Mouse (Mus musculus) adrenal gland, postnatal 4 days (tissue): ENCODE measurements around the gene Eya4. TPM values are rescaled to one million over a fixed set of nuclear protein-coding genes. Genes with fewer than 3 reads are reported as not detected.

Source experiments
- DNase-seq, 2 experiments: peaks; one replicate each; pipeline ENCODE4 v3.0.0; 2021 to 2022; ENCODE audit warnings: low spot score in 2 of 2, mixed read lengths in 2 of 2
- total RNA-seq, 2 experiments: library from RNA; stranded (reverse); gene quantifications; 2 replicates each; pipeline ENCODE4 v1.2.3; 2021

Eya4 gene
- total RNA-seq, 2 experiments from 2014 or later, result 5.3 to 5.8 TPM

DNA sequence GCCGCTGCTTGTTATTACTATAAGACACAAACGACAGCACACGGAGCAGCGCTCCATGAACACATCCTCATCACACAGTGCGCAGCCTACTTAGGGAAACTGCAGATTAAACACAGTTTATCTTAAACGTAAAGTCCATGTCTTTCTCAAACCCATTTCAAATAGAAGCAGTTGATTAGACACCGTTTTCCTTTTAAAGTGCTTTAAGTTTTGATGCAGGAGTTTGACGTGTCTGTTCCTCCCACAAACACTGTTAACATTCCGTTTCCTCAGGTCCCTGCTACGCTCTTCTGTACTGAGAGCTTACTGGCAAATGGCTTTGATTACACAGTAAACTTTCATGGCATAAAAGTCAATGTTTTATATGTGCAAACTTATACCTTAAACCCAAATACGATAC is 191.4 kb downstream of the Eya4 start:
- DNase-seq, result no peak

DNA sequence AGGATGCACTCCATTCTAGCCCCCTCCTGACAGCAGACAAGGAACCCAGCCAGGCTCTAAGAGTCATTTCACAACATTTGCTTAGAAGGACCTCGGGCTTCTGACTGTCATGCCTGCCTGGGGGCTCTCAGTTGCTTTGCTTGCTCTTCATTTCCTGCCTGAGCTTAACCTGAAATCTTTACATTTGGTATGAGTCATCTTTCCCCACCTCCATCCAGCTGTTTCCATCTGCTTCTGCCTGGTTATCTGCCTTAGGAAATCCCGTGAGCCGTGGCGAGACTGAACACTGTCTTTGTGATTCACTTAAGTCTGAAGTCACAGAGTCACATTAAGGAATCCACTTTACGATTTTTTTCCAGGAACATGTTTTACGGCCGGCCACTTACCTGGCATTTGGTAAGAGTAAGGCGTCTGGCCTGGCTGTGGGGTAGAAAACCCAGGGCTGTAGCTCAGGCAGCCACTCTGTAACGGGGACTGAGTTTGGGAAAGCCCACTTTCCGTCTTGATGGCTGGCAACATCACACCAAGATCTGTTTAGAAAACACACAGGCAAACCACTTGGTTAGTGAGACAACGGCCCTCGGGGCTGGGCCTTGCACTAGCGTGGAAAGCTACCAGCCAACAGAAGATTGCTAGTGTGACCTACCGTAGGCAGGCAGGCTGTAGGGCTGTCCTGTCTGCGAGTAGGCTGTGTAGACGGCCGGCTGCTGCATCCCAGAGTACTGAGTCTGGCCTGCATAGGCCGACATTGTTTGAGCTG is 193.5 kb downstream of the Eya4 start:
- DNase-seq, result no peak

DNA sequence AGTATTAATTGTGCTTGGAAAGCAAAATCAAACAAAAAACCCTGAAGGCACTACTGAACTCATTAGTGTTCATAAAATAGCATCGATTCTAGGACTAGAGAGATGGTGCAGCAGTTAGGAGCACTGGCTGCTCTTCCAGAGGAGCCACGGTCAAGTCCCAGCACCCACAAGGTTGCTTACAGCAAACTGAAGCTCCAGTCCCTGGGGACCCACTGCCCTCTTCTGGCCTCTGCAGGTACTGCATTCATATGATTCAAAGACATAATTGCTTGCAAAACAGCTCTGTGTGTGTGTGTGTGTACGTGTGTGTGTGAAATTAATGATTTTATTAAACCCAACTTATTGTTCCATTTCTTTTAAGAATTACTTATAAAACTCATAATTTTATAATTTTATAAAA is 200.2 kb downstream of the Eya4 start:
- no peak for DNase-seq

DNA sequence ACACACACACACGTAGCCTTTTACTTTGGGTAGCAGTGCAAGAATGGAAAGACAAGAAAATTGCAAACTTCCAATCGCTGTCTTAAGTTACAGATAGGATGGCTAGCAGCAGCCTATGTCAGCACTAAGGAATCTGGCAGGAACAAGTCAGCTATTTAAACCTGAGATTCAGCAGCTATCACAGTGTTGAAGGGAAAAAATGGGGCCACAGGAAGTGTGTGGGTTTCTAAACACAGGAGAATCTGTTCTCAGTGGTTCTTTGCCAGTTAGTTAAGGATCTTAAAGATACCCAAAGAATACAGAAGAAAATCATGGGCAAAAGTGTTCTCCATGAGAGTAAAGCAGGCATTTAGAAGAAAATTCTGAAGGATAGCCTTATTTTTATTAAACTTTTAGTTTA is 206.0 kb downstream of the Eya4 start:
- DNase-seq, result no peak

DNA sequence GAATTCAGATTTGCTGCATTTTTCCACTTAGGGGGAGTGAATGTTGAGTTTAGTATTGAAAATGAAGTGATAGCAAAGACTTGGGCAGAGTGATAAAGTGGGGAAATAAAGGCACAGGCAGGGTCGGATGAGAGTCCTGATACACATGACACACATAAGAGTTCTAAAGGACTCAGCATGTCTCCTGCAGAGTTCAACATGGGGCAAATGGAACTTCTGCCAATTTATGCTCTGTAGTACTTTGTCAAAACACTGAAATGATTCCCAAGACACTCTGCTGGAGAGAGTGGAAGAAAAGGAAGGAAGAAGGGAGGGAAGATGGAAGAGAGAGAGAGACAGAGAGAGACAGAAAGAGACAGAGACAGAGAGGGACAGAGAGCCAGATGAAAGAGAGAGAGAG is 222.6 kb downstream of the Eya4 start:
- DNase-seq, result no peak

DNA sequence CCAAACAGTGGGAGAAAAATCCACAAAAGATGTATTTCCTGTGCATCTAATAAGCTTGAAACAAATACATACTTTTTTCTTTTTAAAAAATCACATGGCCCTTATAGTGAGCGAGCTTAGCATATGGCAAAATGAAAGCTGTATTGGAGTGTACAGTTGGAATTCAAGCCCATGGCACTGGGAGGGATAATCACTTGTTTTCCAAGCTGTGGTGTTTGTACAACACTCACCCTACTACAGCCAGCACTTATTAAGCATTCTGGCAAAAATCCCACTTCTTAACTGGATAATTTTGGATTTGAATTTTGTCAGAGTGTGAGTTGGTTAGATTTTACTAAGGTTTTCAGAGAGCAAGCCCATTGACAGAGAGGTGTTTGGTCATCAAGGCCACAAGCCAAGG is 223.4 kb downstream of the Eya4 start:
- no peak for DNase-seq

DNA sequence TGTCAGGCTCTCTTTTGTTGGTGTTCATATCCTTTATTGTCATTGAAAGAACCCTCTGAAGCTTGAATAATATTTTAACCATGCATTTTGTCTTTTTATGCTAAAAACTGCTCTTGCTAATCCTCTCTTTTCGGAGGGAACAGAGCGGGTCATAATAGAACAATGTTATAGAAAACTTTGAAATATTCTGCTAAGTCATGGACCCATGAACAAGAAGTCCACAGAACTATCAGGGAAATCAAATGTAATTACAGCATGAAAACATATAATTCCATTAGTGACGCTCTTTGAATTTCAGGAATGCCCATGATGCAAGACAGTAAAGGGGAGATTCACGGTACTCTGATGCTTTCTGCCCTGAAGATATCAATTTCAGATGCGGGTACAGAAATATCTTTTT is 224.1 kb downstream of the Eya4 start:
- no peak for DNase-seq

DNA sequence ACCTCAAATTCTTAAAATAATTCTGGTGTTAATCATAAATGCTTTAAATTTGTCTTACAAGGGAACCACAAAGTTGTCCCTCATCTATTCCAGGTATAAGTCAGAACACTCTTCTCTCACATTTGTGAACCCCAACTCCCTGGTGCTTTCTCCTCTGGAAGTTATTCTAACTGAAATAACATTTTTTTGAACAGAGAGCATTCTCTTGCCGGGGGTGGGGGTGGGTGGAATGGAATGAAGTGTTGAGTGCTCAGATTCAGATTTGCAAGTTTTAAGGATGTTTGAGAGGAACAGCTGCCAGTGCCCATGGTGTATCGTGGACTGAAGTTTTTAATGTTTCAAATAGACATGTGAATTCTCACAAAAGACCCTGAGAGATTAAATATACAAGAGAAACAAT is 230.1 kb downstream of the Eya4 start:
- no peak for DNase-seq

DNA sequence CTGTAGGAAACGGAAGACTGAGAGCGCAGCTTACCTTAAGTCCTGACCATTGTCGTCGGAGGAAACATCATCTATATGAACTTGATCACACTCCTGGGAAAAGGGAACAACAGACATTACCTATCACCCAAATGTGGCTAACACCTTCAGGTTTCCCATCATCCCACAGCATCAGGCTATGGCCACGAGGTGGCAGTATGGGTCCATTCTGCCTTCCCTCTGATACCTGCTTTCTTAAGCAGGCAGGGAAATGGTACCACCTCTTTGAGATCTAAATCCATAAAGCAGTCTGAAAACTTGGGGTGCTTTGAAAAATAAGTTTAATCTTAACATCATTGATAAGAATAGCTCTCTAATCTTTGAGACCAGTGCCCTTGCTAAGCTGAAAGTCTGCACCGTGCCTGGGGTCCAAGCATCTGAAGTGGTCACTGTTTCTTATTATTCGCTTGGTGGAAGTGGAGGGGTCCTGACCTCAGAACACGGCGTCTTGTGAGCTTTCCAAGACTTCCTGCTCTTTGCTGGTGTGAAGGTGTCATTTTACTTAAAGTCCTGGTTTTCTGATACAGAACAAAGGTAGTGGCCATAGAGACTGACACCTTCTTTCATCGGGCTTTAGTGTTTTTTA is 233.7 kb downstream of the Eya4 start:
- DNase-seq, result peak; percentile 22 to 42

DNA sequence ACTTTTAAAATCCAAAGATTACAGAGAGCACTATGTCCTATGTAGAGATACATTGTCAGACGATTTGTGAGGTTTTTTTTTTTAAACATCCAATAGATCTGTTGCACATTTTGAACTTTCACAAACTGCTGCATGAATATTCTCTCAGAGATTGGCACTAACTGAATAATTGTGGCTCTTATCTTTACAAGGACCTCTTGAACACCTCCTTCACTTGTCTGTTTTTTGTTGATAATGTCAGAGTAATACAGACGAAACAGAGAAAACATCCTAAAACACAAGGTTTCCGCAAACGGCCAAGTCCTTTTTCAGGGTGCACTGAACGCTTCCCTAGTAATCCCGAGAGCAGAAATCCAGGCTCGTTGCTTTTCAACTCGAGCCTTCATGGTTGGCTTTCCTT is 234.5 kb downstream of the Eya4 start:
- no peak for DNase-seq

DNA sequence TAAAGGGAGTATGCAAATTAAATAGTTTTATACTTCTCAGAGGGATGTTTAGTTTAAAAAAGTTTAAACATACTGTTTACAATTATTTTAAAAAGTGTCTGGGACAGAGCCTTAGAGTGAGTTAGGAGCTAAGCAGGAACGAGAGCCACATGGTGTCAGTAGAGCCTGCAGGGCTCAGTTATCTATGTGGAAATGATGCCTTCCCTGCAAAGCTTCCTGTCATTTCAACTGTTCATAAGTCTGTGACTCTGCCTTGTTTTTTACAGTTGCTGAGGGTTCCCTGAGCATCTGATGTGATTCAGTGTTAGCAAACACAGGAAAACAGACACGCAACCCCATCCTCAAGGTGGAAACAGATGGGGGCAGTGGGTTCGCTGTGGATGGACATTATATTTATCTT is 235.3 kb downstream of the Eya4 start:
- DNase-seq, result no peak

DNA sequence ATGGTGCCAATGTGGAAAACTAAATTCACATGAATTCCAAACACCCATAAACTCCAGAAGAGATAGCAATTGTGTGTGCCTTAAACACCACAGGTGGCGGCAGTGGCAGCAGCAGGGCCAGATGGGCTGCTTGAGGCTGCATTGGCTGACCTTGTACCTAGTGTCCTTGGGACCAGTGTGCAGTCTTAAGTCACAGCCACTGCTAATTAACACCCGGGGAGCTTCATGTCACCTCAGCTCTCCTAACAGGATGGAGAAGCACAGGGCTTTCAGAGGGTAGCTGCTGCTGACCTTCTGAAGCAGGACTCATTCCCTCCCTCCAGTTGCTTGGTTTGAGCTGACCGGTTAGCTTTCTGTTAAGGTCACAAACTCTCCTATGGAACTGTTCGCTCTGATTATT is 242.5 kb downstream of the Eya4 start:
- DNase-seq, result no peak

DNA sequence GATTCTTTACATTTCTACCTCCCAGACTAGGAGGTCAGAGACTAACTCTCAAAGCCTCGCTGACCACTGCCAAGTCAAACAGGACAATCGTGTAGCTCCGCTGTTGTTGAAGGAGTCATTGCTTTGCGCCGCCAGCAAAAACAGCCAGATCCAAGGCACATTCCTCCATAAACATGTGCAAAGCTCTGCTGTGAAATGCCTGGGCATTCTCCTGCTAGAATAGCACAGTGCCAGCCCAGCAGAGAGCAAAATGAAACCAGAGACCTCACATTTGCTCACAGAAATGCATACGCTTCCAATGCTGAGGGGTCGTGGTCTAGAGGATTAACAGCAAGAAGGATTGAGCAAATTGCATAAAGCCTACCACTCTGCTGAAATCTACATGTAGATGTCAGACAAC is 258.1 kb downstream of the Eya4 start:
- no peak for DNase-seq

DNA sequence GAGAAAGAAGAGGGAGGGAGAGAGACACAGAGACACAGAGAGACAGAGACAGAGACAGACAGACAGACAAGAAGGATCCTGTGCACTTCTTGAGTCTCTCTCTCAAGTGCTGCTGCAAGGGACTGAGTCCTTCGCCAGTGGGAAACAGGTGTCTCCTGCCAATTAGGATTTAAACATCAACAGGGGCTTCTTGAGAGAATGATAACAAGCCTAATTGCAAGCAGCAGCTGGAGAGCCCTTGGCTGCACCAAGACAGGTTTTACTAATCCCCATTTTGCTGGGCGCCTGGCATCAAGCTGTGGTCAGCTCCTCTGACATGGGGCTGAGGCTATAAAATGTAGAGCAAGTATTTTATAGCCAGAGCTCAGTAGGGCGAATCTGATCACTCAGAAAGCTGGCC is 259.0 kb downstream of the Eya4 start:
- no peak for DNase-seq

DNA sequence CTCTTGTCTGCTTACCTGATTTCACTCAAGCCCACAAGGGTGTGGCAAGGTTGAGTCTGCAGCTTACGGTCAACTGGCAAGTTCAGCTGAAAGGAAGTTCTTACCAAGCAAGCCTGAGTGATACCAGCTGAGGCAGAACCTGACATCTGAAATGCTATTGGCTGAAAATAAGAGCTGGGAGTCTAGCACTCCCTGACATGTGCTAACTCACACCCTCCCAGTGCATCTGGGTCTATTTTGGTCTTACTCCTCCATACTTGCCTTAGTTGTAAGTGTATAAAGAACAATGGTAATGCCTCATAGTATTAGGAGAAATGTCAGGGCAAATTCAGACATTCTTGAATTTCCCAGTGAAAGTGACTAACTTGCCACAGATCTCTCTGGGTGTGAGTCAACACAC is 260.3 kb downstream of the Eya4 start:
- DNase-seq, result no peak

DNA sequence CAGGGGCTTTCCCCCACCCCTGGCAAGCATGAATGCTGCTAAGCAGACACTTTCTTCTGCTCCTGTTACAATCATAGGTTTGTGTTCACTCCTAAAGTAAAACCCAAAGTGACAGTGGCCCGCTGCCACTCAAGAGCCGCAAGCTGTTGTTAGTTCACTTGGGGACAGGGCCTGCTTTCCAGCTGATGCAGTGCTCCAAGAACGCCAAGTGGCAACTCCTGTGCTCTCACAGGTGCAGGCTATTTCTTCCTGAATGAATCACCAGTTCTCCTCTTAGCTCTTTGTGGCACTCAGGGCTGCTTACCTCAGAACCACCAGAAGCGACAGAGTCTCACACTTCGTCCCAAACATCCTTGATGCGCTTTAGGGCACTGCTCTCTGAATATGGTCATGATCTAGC is 261.3 kb downstream of the Eya4 start:
- DNase-seq, result no peak

DNA sequence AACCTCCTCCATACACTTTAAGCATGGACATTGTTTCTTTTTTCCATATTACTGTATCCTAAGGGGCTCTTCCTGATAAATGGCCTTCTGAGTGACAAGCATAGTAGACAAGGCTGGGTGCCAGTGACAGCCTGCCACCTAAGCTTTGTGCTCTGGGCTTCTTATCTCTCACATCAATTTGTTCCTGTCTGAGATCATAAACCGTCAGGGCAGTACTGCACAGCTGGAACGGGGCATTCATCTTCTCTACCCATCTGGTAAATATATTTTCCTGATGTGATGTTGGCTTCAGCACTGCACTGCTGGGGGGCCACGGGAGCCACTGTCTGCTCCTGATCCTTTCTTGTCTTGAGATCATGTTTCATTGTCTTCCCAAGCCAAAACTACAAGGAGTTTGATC is 261.8 kb downstream of the Eya4 start:
- DNase-seq, result no peak

DNA sequence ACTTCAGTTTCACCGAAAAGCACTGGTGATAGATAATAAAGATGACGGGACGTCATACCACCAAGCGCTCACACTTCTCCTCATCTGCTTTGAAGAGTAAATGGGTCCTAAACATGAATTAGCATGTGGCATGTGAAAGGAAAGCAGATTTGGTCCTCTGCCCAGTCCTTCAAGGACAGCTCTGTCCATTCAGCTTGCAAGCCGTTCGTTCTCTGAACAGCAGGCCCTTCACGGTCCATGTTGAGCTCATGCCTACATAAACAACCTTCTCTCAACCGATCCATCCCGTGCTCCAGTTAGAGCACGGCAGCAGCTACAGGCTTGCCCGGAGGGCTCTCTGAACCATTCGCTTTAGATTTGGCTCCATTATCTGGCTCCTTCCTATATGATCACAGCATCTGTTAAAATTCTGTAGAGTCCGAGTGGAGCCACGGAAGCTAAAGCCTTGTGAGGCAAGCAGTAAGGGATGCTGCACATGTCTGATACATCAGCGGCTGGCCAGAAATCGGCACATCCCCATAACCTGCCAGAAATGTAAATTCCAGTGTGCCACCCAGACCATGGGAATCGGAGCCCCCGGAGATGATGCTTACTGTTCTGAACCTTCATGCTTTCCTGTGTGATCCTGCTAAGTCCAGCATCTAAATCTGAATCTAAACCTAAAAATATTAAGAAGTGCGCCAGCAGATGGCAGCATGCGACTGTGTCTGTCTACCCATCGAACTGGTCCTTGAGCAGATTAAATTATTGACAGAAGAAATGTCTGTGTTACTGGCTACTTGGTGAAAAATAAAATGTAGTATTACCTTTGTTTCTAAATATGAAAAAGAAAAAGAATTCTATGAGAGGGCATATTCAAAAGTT is 264.0 kb downstream of the Eya4 start:
- DNase-seq, result no peak

DNA sequence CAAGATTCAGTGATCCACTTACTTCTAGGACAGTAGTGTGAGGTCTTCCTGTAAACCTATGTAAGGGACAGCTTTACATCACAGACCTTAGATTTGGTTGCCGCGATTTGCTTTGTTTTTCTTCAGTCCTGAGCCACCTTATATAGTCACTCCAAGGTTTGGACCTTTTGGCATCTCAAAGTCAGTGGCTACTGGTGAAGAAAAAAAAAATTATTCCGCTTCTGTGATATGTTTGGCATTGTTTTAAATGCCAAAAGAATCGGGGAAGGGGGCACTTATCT is 269.1 kb downstream of the Eya4 start:
- no peak for DNase-seq

DNA sequence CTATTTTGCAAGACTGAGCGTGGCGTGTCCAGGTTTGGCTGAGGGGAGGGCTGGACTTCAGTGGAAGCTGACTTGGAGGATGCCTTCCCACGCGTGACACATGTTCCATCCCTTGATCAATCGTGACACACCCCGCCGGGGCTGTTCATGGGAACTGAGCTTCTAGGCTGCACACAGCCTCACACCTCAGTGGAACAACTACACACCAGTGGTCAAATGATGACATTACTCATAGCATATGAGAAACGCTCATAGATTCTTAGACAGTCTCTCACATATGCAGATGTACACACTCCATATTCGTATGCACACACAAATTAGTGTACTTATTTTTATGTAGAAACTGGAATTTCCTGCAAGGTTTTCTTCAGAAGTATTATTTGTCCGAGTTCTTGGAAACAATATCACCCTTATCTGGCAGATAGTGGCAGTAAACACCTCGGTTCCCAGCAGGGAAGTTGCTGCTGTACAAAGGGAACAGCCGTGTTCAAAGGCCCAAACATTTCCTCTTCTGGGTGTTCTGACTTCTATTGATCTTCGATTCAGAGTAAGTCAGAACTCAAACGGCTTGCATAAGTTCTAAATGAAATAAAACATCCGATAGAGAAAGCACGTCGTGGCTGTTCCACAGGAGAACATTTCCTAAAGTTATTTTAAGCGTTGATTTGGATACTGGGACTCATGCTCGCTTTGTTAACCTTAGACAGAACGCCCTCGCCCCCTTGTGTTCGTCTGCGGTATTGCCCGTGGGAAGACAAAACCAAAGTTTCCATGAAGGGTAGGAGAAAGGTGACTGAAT is 269.6 kb downstream of the Eya4 start:
- peak; percentile 55 to 70 for DNase-seq

DNA sequence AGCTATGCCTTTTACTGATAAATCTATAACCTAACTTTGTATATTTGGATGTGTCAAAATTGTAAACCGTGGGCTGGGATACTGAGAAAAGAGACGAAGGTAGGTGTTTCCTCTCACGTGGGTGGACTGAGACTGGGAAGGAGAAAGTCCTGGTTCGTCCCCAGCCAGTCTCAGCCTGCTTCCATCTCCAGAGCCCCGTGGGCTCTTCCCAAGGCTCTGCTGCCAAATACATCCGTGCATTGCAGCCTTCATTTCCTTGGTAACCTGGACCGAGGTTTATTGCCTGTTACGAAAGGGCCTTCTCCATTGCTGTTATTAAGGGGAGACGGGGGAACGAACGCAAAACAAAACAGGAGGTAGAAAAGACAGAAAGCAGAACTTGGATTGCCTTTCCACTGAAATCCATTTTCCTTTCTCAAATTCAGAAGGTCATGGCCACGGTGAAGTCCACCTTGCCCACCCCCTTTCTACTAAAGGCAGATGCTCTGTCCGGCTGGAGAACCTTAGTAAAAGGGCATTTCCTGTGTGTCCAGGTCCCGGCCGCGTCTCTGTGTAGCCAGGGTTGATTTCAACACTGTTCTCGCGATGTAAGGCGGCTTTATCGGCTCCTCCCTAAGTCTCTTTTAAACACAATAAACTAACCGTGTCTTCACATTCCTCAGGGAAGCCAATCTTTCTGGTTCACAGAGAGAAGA is 273.7 kb downstream of the Eya4 start:
- no peak for DNase-seq
